Mouse (Mus musculus) brain, embryonic 14.5 days (tissue): ENCODE data around the gene Slc2a9. TPM values are rescaled to one million over a fixed set of nuclear protein-coding genes. Genes with fewer than 3 reads are reported as not detected.

ENCODE experiments used
- DNase-seq: peaks from one replicate; pipeline ENCODE4 v3.0.0-alpha.2; 2011; ENCODE audit warnings: low read depth
- CTCF ChIP-seq: fragments of 200-500 bp; IDR thresholded peaks from 2 replicates; pipeline ENCODE4 v1.5.1; 2012; ENCODE audit warnings: inconsistent platforms, mild to moderate bottlenecking, moderate library complexity, borderline replicate concordance; ENCODE audit not compliant: insufficient read depth, insufficient read length; ENCODE audit errors: extremely low read depth
- POLR2A ChIP-seq: fragments of 200-500 bp; IDR thresholded peaks from 2 replicates; pipeline ENCODE4 v1.6.1; 2012; ENCODE audit warnings: mild to moderate bottlenecking, inconsistent platforms, borderline replicate concordance; ENCODE audit not compliant: poor library complexity, insufficient read depth, insufficient read length, severe bottlenecking; ENCODE audit errors: extremely low read depth
- polyA plus RNA-seq: library from polyadenylated mRNA; depleted of rRNA; stranded (reverse); fragments of >200 nt; gene quantifications from 2 replicates; pipeline ENCODE4 v1.2.3, GENCODE M21; 2012; rRNA removed

Gene Slc2a9
- polyA plus RNA-seq, 1 experiment, result 0.81 TPM

DNA sequence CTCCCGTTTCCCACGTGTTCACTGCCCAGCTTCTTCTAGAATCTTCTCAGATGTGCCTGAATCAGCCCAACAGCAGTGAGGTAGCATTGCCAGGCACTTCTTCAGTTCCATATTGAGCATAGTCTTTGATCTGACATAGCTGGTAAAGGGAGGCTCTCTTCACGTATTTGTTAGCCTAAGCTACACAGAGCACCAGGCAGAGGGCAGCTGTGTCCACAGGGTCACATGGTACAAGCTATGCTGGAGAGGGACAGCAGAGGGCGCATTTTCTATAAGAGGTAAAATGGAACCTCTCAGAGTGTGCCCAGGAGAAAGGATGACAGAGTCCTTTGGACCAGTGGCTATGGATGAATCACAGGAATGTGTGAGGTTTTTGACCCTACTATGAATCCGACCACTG, 194.1 kb downstream of the Slc2a9 start:
- peak; percentile 41 for DNase-seq
- TF ChIP-seq POLR2A, result no peak
- peak; percentile 45; the same call in 1 of the 2 replicates for TF ChIP-seq CTCF

DNA sequence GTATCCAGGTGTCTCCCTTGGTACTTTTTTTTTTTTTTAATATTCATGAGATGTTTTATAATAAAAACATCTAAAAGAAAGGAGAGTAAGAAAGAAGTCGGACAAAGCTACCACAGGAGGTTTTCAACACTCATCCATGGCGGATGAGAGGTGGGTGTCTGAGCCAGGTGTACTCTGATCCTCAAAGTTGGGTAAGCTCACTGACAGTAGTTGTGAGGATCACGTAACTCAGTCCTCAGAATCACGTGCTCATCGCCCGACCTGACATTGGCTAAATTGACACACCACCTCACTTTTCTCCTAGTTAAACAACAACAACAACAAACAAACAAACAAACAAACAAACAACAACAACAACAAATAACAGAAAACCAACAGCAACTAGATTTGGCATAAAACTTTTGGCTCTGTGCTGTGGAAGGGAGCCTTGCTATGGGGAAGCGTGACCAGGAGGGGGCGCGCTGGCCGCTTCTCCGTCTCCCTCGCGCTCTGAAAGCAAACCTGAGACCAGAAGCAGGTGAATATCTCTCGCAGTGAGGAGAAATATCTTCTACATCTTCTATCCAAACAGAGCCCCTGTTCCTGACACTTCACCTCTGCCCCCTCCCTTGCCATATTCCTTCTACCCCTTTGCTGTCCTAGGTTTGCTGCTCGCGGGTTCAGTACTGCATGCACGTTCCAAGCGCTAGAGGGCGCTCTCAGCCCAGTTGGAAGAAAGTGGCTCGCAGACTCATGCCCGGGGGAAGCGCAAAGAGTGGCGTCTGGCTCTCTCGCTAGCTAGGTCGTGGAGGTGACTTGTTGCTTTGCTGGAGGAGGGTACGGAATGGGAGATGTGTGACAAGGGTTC, 195.5 kb downstream of the Slc2a9 start:
- TF ChIP-seq POLR2A (no peak), CTCF (peak; percentile 89)
- DNase-seq, result peak; percentile 93

DNA sequence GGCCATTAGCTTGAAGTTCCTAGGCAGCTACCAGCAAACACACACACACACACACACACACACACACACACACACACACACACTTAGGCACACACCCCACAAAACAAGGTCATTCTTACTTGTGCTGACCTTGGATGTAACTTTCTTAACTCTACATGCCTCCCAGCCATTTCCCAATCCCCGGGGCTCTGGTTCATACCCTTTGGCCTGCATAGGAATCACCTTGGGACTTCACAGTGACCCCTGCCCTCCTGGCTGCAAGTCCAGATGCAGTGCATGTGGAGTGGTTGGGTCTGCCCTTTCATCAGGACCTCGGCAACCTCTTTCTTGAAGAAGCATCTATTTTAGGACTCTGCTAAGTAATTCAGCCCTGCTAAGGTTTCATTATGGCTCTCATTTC, 197.7 kb downstream of the Slc2a9 start:
- TF ChIP-seq POLR2A, result no peak
- no peak for TF ChIP-seq CTCF
- DNase-seq, result no peak

DNA sequence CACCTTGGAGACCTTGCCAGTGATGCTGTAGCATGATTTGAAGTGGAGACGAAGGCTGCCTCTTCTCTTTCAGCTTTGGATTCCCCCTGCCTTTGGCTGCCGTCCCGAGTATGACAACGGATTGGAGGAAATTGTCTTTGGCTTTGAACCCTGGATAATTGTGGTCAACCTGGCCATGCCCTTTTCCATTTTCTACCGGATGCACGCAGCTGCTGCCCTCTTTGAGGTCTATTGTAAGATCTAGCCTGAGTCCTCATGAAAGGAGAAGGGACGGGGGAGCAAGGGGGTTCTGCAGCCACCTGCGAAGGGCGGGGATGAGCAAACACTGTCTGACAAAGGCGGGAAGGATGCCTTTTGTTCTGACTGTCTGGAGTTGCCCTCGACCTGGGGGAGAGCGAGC, 200.3 kb downstream of the Slc2a9 start:
- peak; percentile 41 for DNase-seq
- TF ChIP-seq POLR2A (no peak), CTCF (no peak)

DNA sequence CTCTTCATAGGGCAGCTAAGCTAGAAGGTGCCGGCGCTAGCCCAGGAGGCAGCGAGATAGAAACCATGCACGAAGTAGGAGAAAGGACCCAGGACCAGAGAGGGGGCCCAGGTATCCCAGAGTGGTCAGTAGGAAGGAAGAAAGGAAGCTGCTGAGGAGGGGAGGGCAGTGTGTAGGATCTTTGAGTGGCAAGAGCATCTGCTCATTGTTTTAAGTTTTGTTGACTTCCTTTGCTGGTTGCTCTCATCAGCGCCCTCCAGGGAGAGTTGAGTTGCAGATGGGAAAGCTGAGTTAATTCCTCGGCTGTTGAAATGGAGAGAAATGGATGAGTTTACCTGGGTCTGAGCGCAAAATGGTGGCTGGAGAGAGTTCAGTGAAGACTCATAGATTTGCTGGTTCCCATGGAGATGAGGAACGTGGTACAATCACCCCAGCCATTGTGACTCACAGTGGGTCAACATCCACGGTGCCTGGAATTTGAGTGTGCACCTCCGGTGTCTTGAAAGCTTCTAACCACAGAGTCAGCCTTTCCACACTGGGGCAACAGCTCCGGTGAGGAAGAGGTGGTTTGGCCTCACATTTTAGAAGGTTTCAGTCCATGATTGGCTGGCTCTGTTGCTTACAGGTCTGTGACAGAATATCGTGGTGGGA, 201.1 kb downstream of the Slc2a9 start:
- TF ChIP-seq POLR2A (no peak), CTCF (no peak)
- DNase-seq, result no peak

Other genes with a start within 250 kb of the Slc2a9 start
- 62.7 and 84.1 TPM in 2 replicates for gene Tmem128, start 243.0 kb downstream of the Slc2a9 start, polyA plus RNA-seq
- 0.05 TPM in 1 of 2 replicates, not detected in the other for gene Otop1, start 227.2 kb downstream of the Slc2a9 start, polyA plus RNA-seq
- 0.22 and 0.28 TPM in 2 replicates for gene Drd5, start 183.8 kb downstream of the Slc2a9 start, polyA plus RNA-seq
- gene Wdr1, start 60.1 kb upstream of the Slc2a9 start, polyA plus RNA-seq, result 116 and 141 TPM in 2 replicates
- 17.3 and 26.8 TPM in 2 replicates for gene Zfp518b, start 181.7 kb upstream of the Slc2a9 start, polyA plus RNA-seq